Mouse (Mus musculus): ENCODE results near the gene Slain1. TPM values are rescaled to one million over a fixed set of nuclear protein-coding genes. Genes with fewer than 3 reads are reported as not detected.
A peak's percentile ranks its signal among the peaks of the same experiment; 100 is the strongest.

Gene Slain1
- 4.4 and 4.6 TPM in 2 replicates for polyA plus RNA-seq (2012; rRNA removed)
- polyA plus RNA-seq (2014; fragmentation: Nextera tagmentation; extraction: Ambion mirVana), result 1.8 and 2.0 TPM in 2 replicates

DNA sequence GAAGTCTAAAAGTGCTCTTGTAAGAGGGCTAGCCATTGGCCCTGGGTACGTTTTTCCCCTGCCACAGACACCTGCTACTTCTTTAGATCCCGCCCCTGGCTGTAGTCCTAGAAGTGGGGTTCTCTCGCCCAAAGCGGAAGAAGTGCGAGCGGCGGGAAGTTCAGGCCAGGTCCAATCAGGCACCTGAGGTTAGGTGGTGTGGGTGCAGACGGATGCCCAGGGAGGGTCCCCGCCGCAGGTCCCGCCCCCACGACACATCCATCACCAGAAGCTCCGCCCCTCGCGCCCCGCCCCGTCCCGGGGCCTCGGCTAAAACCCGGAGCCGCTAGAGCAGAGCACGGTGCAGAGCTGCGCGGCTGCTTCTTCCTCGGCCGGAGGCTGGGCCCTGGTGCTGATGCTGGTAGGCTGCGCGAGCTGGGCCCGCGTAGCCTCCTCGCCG, at the start of gene Slain1:
TSS of gene Slain1 (plus strand) at position 333 of the 439 bp plus-strand sequence.
- TF ChIP-seq POLR2A (IDR thresholded peaks at IDR 0.05; ENCODE audit: borderline replicate concordance, extremely low read depth, insufficient read depth, insufficient read length), result no peak
- H3K4me1 ChIP-seq (ENCODE audit: control insufficient read depth, insufficient read depth, low read length), result peaks cover 3% of the 10 kb centered on the region; the same call in 1 of the 2 replicates
- DNase-seq (ENCODE audit: low spot score) (peak; percentile 74), ATAC-seq (ENCODE audit: low FRiP score, low read depth) (peak; percentile 91)
- peak within 1 kb of the TSS; percentile 70 for H3K4me3 ChIP-seq (replicated peaks; ENCODE audit: low read length)
- no peaks in the 10 kb centered on the region for H3K9me3 ChIP-seq (ENCODE audit: control insufficient read depth, low read length)
- H3K36me3 ChIP-seq (ENCODE audit: control insufficient read depth, insufficient read depth, low read length), result no peaks in the 10 kb centered on the region
- peak within 1 kb of the TSS; percentile 57 for H3K9ac ChIP-seq (ENCODE audit: low read depth, low read length, severe bottlenecking)
- peak within 1 kb of the TSS; percentile 98 for H3K4me2 ChIP-seq (replicated peaks; ENCODE audit: low read depth, low read length, severe bottlenecking)
- H3K27ac ChIP-seq (replicated peaks; ENCODE audit: low read depth, low read length), result peak within 1 kb of the TSS; percentile 48; the same call in 1 of the 2 replicates
- WGBS, result 2% methylated on average over 11 of the region's 32 CpGs
- peaks cover 10% of the 10 kb centered on the region; the same call in 1 of the 2 replicates for H3K27me3 ChIP-seq (ENCODE audit: control insufficient read depth, insufficient read depth, low read length)

- no peaks in the 10 kb centered on the region for H3K36me3 ChIP-seq (ENCODE audit: control insufficient read depth, insufficient read depth, low read length)
- H3K4me3 ChIP-seq (replicated peaks; ENCODE audit: low read length), result no peak overlapping the region
- H3K4me2 ChIP-seq (replicated peaks; ENCODE audit: low read depth, low read length, severe bottlenecking), result no peak overlapping the region
- no peak for TF ChIP-seq POLR2A (IDR thresholded peaks at IDR 0.05; ENCODE audit: borderline replicate concordance, extremely low read depth, insufficient read depth, insufficient read length)
- DNase-seq (ENCODE audit: low spot score) (no peak), ATAC-seq (ENCODE audit: low FRiP score, low read depth) (no peak)
- no peak overlapping the region for H3K27ac ChIP-seq (replicated peaks; ENCODE audit: low read depth, low read length)
- H3K4me1 ChIP-seq (ENCODE audit: control insufficient read depth, insufficient read depth, low read length), result no peaks in the 10 kb centered on the region
- no peak overlapping the region for H3K9ac ChIP-seq (ENCODE audit: low read depth, low read length, severe bottlenecking)
- H3K27me3 ChIP-seq (ENCODE audit: control insufficient read depth, insufficient read depth, low read length), result no peaks in the 10 kb centered on the region
- 71% methylated on average over 8 of the region's 8 CpGs for WGBS
- H3K9me3 ChIP-seq (ENCODE audit: control insufficient read depth, low read length), result no peaks in the 10 kb centered on the region
These were observed 42.0 kb upstream of the Slain1 start for GRCm38 (mm10) chr14:103608063-103608462.

GRCm38 (mm10) chr14:103613573-103614271, 36.3 kb upstream of the Slain1 start:
- no peak overlapping the region for H3K27ac ChIP-seq (replicated peaks; ENCODE audit: low read depth, low read length)
- ATAC-seq (ENCODE audit: low FRiP score, low read depth) (no peak), DNase-seq (ENCODE audit: low spot score) (no peak)
- 80% methylated on average over 6 of the region's 6 CpGs for WGBS
- H3K4me2 ChIP-seq (replicated peaks; ENCODE audit: low read depth, low read length, severe bottlenecking), result no peak overlapping the region
- no peak overlapping the region for H3K9ac ChIP-seq (ENCODE audit: low read depth, low read length, severe bottlenecking)
- no peaks in the 10 kb centered on the region for H3K27me3 ChIP-seq (ENCODE audit: control insufficient read depth, insufficient read depth, low read length)
- no peak for TF ChIP-seq POLR2A (IDR thresholded peaks at IDR 0.05; ENCODE audit: borderline replicate concordance, extremely low read depth, insufficient read depth, insufficient read length)
- H3K36me3 ChIP-seq (ENCODE audit: control insufficient read depth, insufficient read depth, low read length), result no peaks in the 10 kb centered on the region
- H3K4me1 ChIP-seq (ENCODE audit: control insufficient read depth, insufficient read depth, low read length), result no peaks in the 10 kb centered on the region
- H3K4me3 ChIP-seq (replicated peaks; ENCODE audit: low read length), result no peak overlapping the region
- H3K9me3 ChIP-seq (ENCODE audit: control insufficient read depth, low read length), result no peaks in the 10 kb centered on the region

GRCm38 (mm10) chr14:103614272-103614587, 35.8 kb upstream of the Slain1 start:
- Histone ChIP-seq H3K4me1 (ENCODE audit: control insufficient read depth, insufficient read depth, low read length) (no peaks in the 10 kb centered on the region), H3K4me2 (replicated peaks; ENCODE audit: low read depth, low read length, severe bottlenecking) (no peak overlapping the region), H3K27me3 (ENCODE audit: control insufficient read depth, insufficient read depth, low read length) (no peaks in the 10 kb centered on the region), H3K4me3 (replicated peaks; ENCODE audit: low read length) (no peak overlapping the region), H3K9me3 (ENCODE audit: control insufficient read depth, low read length) (no peaks in the 10 kb centered on the region), H3K27ac (replicated peaks; ENCODE audit: low read depth, low read length) (no peak overlapping the region), H3K9ac (ENCODE audit: low read depth, low read length, severe bottlenecking) (no peak overlapping the region), H3K36me3 (ENCODE audit: control insufficient read depth, insufficient read depth, low read length) (no peaks in the 10 kb centered on the region)
- DNase-seq (ENCODE audit: low spot score) (no peak), ATAC-seq (ENCODE audit: low FRiP score, low read depth) (no peak)
- 92% methylated on average over 4 of the region's 4 CpGs for WGBS
- no peak for TF ChIP-seq POLR2A (IDR thresholded peaks at IDR 0.05; ENCODE audit: borderline replicate concordance, extremely low read depth, insufficient read depth, insufficient read length)

- no peak for ATAC-seq (ENCODE audit: low FRiP score, low read depth)
- Histone ChIP-seq H3K36me3 (ENCODE audit: control insufficient read depth, insufficient read depth, low read length) (no peaks in the 10 kb centered on the region), H3K9me3 (ENCODE audit: control insufficient read depth, low read length) (no peaks in the 10 kb centered on the region), H3K4me2 (replicated peaks; ENCODE audit: low read depth, low read length, severe bottlenecking) (no peak overlapping the region), H3K27ac (replicated peaks; ENCODE audit: low read depth, low read length) (no peak overlapping the region), H3K27me3 (ENCODE audit: control insufficient read depth, insufficient read depth, low read length) (no peaks in the 10 kb centered on the region), H3K4me1 (ENCODE audit: control insufficient read depth, insufficient read depth, low read length) (no peaks in the 10 kb centered on the region), H3K9ac (ENCODE audit: low read depth, low read length, severe bottlenecking) (no peak overlapping the region), H3K4me3 (replicated peaks; ENCODE audit: low read length) (no peak overlapping the region)
- 92% methylated on average over 4 of the region's 4 CpGs for WGBS
- DNase-seq (ENCODE audit: low spot score), result no peak
- no peak for TF ChIP-seq POLR2A (IDR thresholded peaks at IDR 0.05; ENCODE audit: borderline replicate concordance, extremely low read depth, insufficient read depth, insufficient read length)
These were observed 30.3 kb upstream of the Slain1 start for GRCm38 (mm10) chr14:103619756-103620155.
